Mouse (Mus musculus) small intestine, adult 2 months (tissue): ENCODE measurements around the gene Lin37.

Experiments used
- CTCF ChIP-seq: fragments of 200-500 bp; IDR thresholded peaks from 2 replicates; pipeline ENCODE4 v1.5.1; 2012; ENCODE audit warnings: low read depth, mild to moderate bottlenecking, control low read depth, inconsistent platforms, low read length, moderate library complexity, mixed read lengths; ENCODE audit not compliant: insufficient replicate concordance, insufficient read length; ENCODE audit errors: extremely low read depth
- POLR2A ChIP-seq: fragments of 200-500 bp; IDR thresholded peaks from 2 replicates; pipeline ENCODE4 v1.6.1; 2012; ENCODE audit warnings: low read depth, mild to moderate bottlenecking, control low read depth, inconsistent platforms, low read length, moderate library complexity

- no peak for TF ChIP-seq CTCF
- no peak for TF ChIP-seq POLR2A
These were observed 44.8 kb upstream of the Lin37 start for GRCm38 (mm10) chr7:30604424-30604823.
